Mouse (Mus musculus): Measurements from ENCODE around the gene Atxn2. TPM values are rescaled to one million over a fixed set of nuclear protein-coding genes. Genes with fewer than 3 reads are reported as not detected.

The Atxn2 gene
- polyA plus RNA-seq, 1 experiment from 2014 or later, result 209 TPM

GRCm38 (mm10) chr5:121827876-121828275, 116.7 kb downstream of the Atxn2 start:
- no peak for TF ChIP-seq CTCF (IDR thresholded peaks at IDR 0.05)
- DNase-seq (ENCODE audit: low read depth, low spot score) (no peak), ATAC-seq (no peak)
- in situ Hi-C loops (cut with MboI; ENCODE audit: low pct_unique_long_range_greater_than_20kb), result no loop called here
- POLR2A ChIA-PET, result no interaction called here
- H3K27me3 ChIP-seq, result no peaks in the 10 kb centered on the region
- CTCF ChIA-PET, result interaction anchor here (0.9 to 2.7 kb wide), 3 partner anchors 9 to 15 kb away, joined by 3 to 10 read pairs (median 7); no protein-coding TSS in a partner anchor

- ATAC-seq, result no peak
Observed at GRCm38 (mm10) chr5:121828491-121829432, 117.6 kb downstream of the Atxn2 start.

GRCm38 (mm10) chr5:121831002-121831601, 120.0 kb downstream of the Atxn2 start:
- ATAC-seq, result no peak
- DNase-seq (ENCODE audit: low read depth, low spot score), result no peak
- no peak for TF ChIP-seq CTCF (IDR thresholded peaks at IDR 0.05)
- CTCF ChIA-PET, result interaction anchor here (0.8 to 1.8 kb wide), 2 partner anchors 11 to 16 kb away, joined by 3 read pairs; no protein-coding TSS in a partner anchor
- H3K27me3 ChIP-seq, result no peaks in the 10 kb centered on the region
- POLR2A ChIA-PET, result interaction anchor here (0.6 kb wide), 1 partner anchor 13 kb away, joined by 3 read pairs; no protein-coding TSS in a partner anchor
- in situ Hi-C loops (cut with MboI; ENCODE audit: low pct_unique_long_range_greater_than_20kb), result no loop called here

More at GRCm38 (mm10) chr5:121828491-121829432, 117.6 kb downstream of the Atxn2 start:
- DNase-seq (ENCODE audit: low read depth, low spot score), result no peak
- in situ Hi-C loops (cut with MboI; ENCODE audit: low pct_unique_long_range_greater_than_20kb), result no loop called here
- ChIA-PET CTCF (interaction anchor here (0.9 to 1.4 kb wide), 2 partner anchors 14 kb away, joined by 3 to 7 read pairs; no protein-coding TSS in a partner anchor), POLR2A (interaction anchor here (1.0 kb wide), 1 partner anchor 12 kb away, joined by 3 read pairs; no protein-coding TSS in a partner anchor)
- H3K27me3 ChIP-seq, result no peaks in the 10 kb centered on the region
- no peak for TF ChIP-seq CTCF (IDR thresholded peaks at IDR 0.05)

GRCm38 (mm10) chr5:121832376-121833155, 121.4 kb downstream of the Atxn2 start:
- no peak for DNase-seq (ENCODE audit: low read depth, low spot score)
- no peaks in the 10 kb centered on the region for H3K27me3 ChIP-seq
- in situ Hi-C loops (cut with MboI; ENCODE audit: low pct_unique_long_range_greater_than_20kb), result no loop called here
- no peak for TF ChIP-seq CTCF (IDR thresholded peaks at IDR 0.05)
- no peak for ATAC-seq
- ChIA-PET CTCF (interaction anchor here (1.8 to 2.8 kb wide), 3 partner anchors 10 to 18 kb away, joined by 3 to 8 read pairs (median 6); no protein-coding TSS in a partner anchor), POLR2A (interaction anchor here (0.6 to 7.0 kb wide), 2 partner anchors 13 to 394 kb away, joined by 8 to 61 read pairs; no protein-coding TSS in a partner anchor)

GRCm38 (mm10) chr5:121833159-121833558, 122.0 kb downstream of the Atxn2 start:
- ATAC-seq (no peak), DNase-seq (ENCODE audit: low read depth, low spot score) (no peak)
- POLR2A ChIA-PET, result interaction anchor here (0.6 to 7.0 kb wide), 2 partner anchors 13 to 393 kb away, joined by 8 to 61 read pairs; no protein-coding TSS in a partner anchor
- CTCF ChIA-PET, result interaction anchor here (1.8 to 2.8 kb wide), 5 partner anchors 8 to 21 kb away, joined by 3 to 8 read pairs (median 6); no protein-coding TSS in a partner anchor
- in situ Hi-C loops (cut with MboI; ENCODE audit: low pct_unique_long_range_greater_than_20kb), result no loop called here
- no peaks in the 10 kb centered on the region for H3K27me3 ChIP-seq
- TF ChIP-seq CTCF (IDR thresholded peaks at IDR 0.05), result no peak

GRCm38 (mm10) chr5:121833572-121834240, 122.6 kb downstream of the Atxn2 start:
- ATAC-seq (no peak), DNase-seq (ENCODE audit: low read depth, low spot score) (no peak)
- ChIA-PET POLR2A (interaction anchor here (0.7 to 7.0 kb wide), 2 partner anchors 9 to 14 kb away, joined by 4 to 61 read pairs; no protein-coding TSS in a partner anchor), CTCF (interaction anchor here (1.1 to 2.8 kb wide), 5 partner anchors 9 to 21 kb away, joined by 3 to 8 read pairs (median 6); no protein-coding TSS in a partner anchor)
- in situ Hi-C loops (cut with MboI; ENCODE audit: low pct_unique_long_range_greater_than_20kb), result no loop called here
- TF ChIP-seq CTCF (IDR thresholded peaks at IDR 0.05), result no peak
- no peaks in the 10 kb centered on the region for H3K27me3 ChIP-seq

- in situ Hi-C loops (cut with MboI; ENCODE audit: low pct_unique_long_range_greater_than_20kb), result no loop called here
- POLR2A ChIA-PET, result interaction anchor here (0.7 to 7.0 kb wide), 3 partner anchors 9 to 19 kb away, joined by 3 to 61 read pairs (median 4); no protein-coding TSS in a partner anchor
- CTCF ChIA-PET, result interaction anchor here (1.1 to 2.8 kb wide), 5 partner anchors 9 to 22 kb away, joined by 3 to 8 read pairs (median 6); no protein-coding TSS in a partner anchor
Observed at GRCm38 (mm10) chr5:121834241-121834606, 123.1 kb downstream of the Atxn2 start.

GRCm38 (mm10) chr5:121834991-121835747, 124.0 kb downstream of the Atxn2 start:
- H3K27me3 ChIP-seq, result no peaks in the 10 kb centered on the region
- DNase-seq (ENCODE audit: low read depth, low spot score) (no peak), ATAC-seq (no peak)
- POLR2A ChIA-PET, result interaction anchor here (1.2 to 7.0 kb wide), 2 partner anchors 15 to 18 kb away, joined by 3 to 61 read pairs; no protein-coding TSS in a partner anchor
- in situ Hi-C loops (cut with MboI; ENCODE audit: low pct_unique_long_range_greater_than_20kb), result no loop called here
- no peak for TF ChIP-seq CTCF (IDR thresholded peaks at IDR 0.05)
- CTCF ChIA-PET, result interaction anchor here (1.2 to 2.8 kb wide), 4 partner anchors 8 to 23 kb away, joined by 4 to 8 read pairs (median 5); no protein-coding TSS in a partner anchor

More at GRCm38 (mm10) chr5:121834241-121834606, 123.1 kb downstream of the Atxn2 start:
- H3K27me3 ChIP-seq, result no peaks in the 10 kb centered on the region
- TF ChIP-seq CTCF (IDR thresholded peaks at IDR 0.05), result no peak
- DNase-seq (ENCODE audit: low read depth, low spot score) (no peak), ATAC-seq (no peak)

Data from Patski (cell line).